Mouse (Mus musculus) liver, embryonic 14.5 days (tissue): ENCODE data around the gene Wbp4. TPM values are rescaled to one million over a fixed set of nuclear protein-coding genes. Genes with fewer than 3 reads are reported as not detected.
A peak's percentile ranks its signal among the peaks of the same experiment; 100 is the strongest.

Experiments
- ATAC-seq: fragments of 200-750 bp; cut with Nextera tagmentation; 2 replicates; pipeline ENCODE4 v1.8.0; 2017; ENCODE audit warnings: moderate number of reproducible peaks, mild to moderate bottlenecking, moderate library complexity; ENCODE audit not compliant: insufficient read depth
- DNase-seq, 3 experiments: peaks; one replicate each; pipeline ENCODE4 v3.0.0-alpha.2; 2012 to 2013; ENCODE audit warnings: low read depth in 3 of 3, low spot score in 3 of 3
- H3K27ac ChIP-seq: fragments of 300-500 bp; sonication (generic); 2 replicates; pipeline ENCODE4 v1.5.1; 2014; ENCODE audit warnings: moderate library complexity, mild to moderate bottlenecking, control low read depth, inconsistent platforms
- H3K27me3 ChIP-seq: fragments of 300-500 bp; sonication (generic); 2 replicates; pipeline ENCODE4 v1.6.1; 2014; ENCODE audit warnings: mild to moderate bottlenecking, low read length, moderate library complexity; ENCODE audit not compliant: control insufficient read depth, insufficient read depth
- H3K36me3 ChIP-seq: fragments of 300-500 bp; sonication (generic); replicated peaks from 2 replicates; pipeline ENCODE4 v1.6.1; 2014; ENCODE audit warnings: low read depth; ENCODE audit not compliant: control insufficient read depth, insufficient read depth
- H3K4me1 ChIP-seq, 2 experiments: fragments of 200-500 bp in 1 of 2; fragments of 300-500 bp in 1 of 2; sonication (generic) in 1 of 2; replicated peaks; 2 replicates each; pipeline ENCODE4 v1.6.1; 2012 to 2014; ENCODE audit warnings: antibody characterized with exemption in 1 of 2, inconsistent platforms in 1 of 2, low read length in 1 of 2; ENCODE audit not compliant: control insufficient read depth in 2 of 2, insufficient read depth in 2 of 2
- H3K4me2 ChIP-seq: fragments of 300-500 bp; sonication (generic); 2 replicates; pipeline ENCODE4 v1.6.1; 2014; ENCODE audit warnings: low read depth, mild to moderate bottlenecking, control low read depth, moderate library complexity
- H3K4me3 ChIP-seq, 2 experiments: fragments of 200-500 bp in 1 of 2; fragments of 300-500 bp in 1 of 2; sonication (generic) in 1 of 2; 2 replicates each; pipeline ENCODE4 v1.5.1; 2012 to 2014; ENCODE audit warnings: low read depth in 2 of 2, low read length in 2 of 2, mild to moderate bottlenecking in 2 of 2, control low read depth in 1 of 2, inconsistent platforms in 1 of 2, moderate library complexity in 1 of 2; ENCODE audit not compliant: insufficient read depth in 1 of 2
- H3K9ac ChIP-seq: fragments of 300-500 bp; sonication (generic); replicated peaks from 2 replicates; pipeline ENCODE4 v1.6.1; 2014; ENCODE audit warnings: mild to moderate bottlenecking, control low read depth, moderate library complexity
- H3K9me3 ChIP-seq: fragments of 300-500 bp; sonication (generic); 2 replicates; pipeline ENCODE4 v1.6.1; 2016; ENCODE audit warnings: low read length, mixed read lengths; ENCODE audit not compliant: control insufficient read depth
- CTCF ChIP-seq: IDR thresholded peaks from 2 replicates; pipeline ENCODE4 v1.5.1; 2016; ENCODE audit warnings: antibody characterized with exemption, low read depth, control low read depth
- EP300 ChIP-seq: IDR thresholded peaks from 2 replicates; pipeline ENCODE4 v1.6.1; 2016; ENCODE audit warnings: antibody characterized with exemption, low read depth
- WGBS: fragments of 180-500 bp; shearing (Covaris S2); extraction: QIAGEN DNeasy Blood & Tissue Kit; methylation state at CpG from one replicate; pipeline ENCODE4 v1.1.7; 2014; ENCODE audit not compliant: insufficient replicate concordance; 5-methylcytosine and 5-hydroxymethylcytosine counted together
- polyA plus RNA-seq, 2 experiments: library from polyadenylated mRNA; depleted of rRNA in 1 of 2; stranded (reverse) in 1 of 2; unstranded in 1 of 2; fragments of >200 nt; fragmentation: Nextera tagmentation in 1 of 2; extraction: Ambion mirVana in 1 of 2; gene quantifications; 2 replicates each; pipeline versions ENCODE4 v1.2.1 to v1.2.3; 2012 to 2014

Wbp4 gene
- polyA plus RNA-seq, 2 experiments: 6.2 to 14.2 TPM

DNA sequence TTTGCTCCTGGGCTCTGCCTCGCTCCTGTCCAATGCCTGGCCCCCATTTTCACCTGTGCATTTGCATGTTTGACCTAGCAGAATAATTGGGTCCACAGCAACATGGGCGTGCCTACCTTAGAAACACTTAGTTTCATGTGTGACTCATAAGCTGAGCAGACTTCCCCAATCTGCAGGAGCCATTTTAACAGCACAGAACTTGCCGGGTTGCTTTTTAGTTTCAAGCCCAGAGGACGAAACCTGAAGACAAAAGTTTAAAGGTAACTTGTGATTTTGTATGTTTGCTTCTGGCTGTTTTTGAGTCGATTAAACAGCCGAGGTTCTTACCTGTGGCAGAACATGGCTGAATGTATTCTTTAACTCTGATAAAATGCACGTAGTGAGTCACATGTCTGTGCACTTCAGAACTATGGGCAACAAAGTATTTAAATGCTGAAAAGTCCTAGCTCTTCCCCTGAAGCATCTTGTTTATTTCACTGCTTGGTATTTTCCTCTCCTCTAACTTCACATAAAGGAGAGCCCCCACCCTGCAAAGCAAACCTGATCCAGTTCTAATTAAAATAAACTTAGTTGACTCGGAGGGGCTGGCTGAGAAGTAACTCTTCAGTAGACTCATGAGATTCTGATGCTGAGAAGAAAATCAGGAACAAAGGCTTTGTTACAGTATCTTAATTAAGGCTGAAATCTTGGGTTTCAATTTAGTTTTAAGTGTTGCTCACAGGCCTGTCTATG is 34.4 kb upstream of the Wbp4 start:
- Histone ChIP-seq H3K36me3 (no peaks in the 10 kb centered on the region), H3K27ac (peak overlapping the region; percentile 71), H3K9ac (peak overlapping the region; percentile 64), H3K9me3 (no peaks in the 10 kb centered on the region), H3K4me3 (peak overlapping the region; percentile 43 to 44), H3K4me2 (peak overlapping the region; percentile 76), H3K4me1 (peaks cover 26 to 41% of the 10 kb centered on the region in 2 experiments), H3K27me3 (no peaks in the 10 kb centered on the region)
- ATAC-seq: peak; percentile 74
- 15% methylated on average over 8 of the region's 8 CpGs for WGBS
- TF ChIP-seq EP300: no peak
- TF ChIP-seq CTCF: no peak
- DNase-seq: peak in 1 of 3 experiments; percentile 65

- peak overlapping the region; percentile 71 for H3K27ac ChIP-seq
- 11% methylated on average over 8 of the region's 8 CpGs for WGBS
- no peaks in the 10 kb centered on the region for H3K27me3 ChIP-seq
- H3K9me3 ChIP-seq: no peaks in the 10 kb centered on the region
- H3K36me3 ChIP-seq: no peaks in the 10 kb centered on the region
- peak overlapping the region; percentile 64 for H3K9ac ChIP-seq
- ATAC-seq (peak; percentile 52; the same call in 1 of the 2 replicates), DNase-seq (no peak)
- TF ChIP-seq CTCF: no peak
- TF ChIP-seq EP300: no peak
- H3K4me2 ChIP-seq: peak overlapping the region; percentile 76
- H3K4me3 ChIP-seq: peak overlapping the region; percentile 43 to 44
- H3K4me1 ChIP-seq: peaks cover 25 to 41% of the 10 kb centered on the region in 2 experiments
Measured at GRCm38 (mm10) chr14:79515100-79515499, 33.8 kb upstream of the Wbp4 start.

DNA sequence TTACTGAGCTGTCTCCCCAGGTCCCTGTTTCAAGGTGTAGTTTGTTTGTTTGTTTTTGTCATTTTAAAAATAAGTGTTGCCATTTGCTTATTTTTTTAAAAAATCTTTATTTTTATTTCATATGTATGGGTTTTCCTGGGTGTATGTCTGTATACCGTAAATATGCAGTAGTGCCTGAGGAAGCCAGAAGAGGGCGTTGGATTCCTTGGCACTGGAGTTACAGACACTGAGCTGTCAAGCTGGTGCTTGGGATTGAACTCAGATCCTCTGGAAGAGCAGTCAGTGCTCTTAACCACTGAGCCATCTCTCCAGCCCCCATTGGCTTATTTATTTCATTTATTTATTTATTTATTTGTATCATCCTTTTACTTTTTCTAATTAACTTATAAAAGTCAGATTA is 32.6 kb upstream of the Wbp4 start:
- ATAC-seq (no peak), DNase-seq (no peak)
- Histone ChIP-seq H3K4me3 (no peak overlapping the region), H3K4me2 (no peak overlapping the region), H3K36me3 (no peaks in the 10 kb centered on the region), H3K27ac (no peak overlapping the region), H3K27me3 (no peaks in the 10 kb centered on the region), H3K9me3 (no peaks in the 10 kb centered on the region), H3K4me1 (peaks cover 18 to 36% of the 10 kb centered on the region in 2 experiments), H3K9ac (no peak overlapping the region)
- TF ChIP-seq CTCF (peak; percentile 61), EP300 (no peak)
- 60% methylated on average over 2 of the region's 2 CpGs for WGBS

GRCm38 (mm10) chr14:79511521-79511920 is 30.2 kb upstream of the Wbp4 start:
- H3K4me3 ChIP-seq: no peak overlapping the region
- no peaks in the 10 kb centered on the region for H3K36me3 ChIP-seq
- H3K27me3 ChIP-seq: no peaks in the 10 kb centered on the region
- H3K27ac ChIP-seq: no peak overlapping the region
- H3K4me2 ChIP-seq: no peak overlapping the region
- DNase-seq: no peak
- H3K9me3 ChIP-seq: no peaks in the 10 kb centered on the region
- H3K9ac ChIP-seq: no peak overlapping the region
- H3K4me1 ChIP-seq: peaks cover 21 to 36% of the 10 kb centered on the region in 2 experiments
- ATAC-seq: no peak
- WGBS: 23% methylated on average over 1 of the region's 1 CpGs
- TF ChIP-seq CTCF: no peak
- TF ChIP-seq EP300: no peak

GRCm38 (mm10) chr14:79508662-79509305 is 27.5 kb upstream of the Wbp4 start:
- Histone ChIP-seq H3K9ac (no peak overlapping the region), H3K4me1 (peaks cover 24 to 42% of the 10 kb centered on the region in 2 experiments), H3K4me3 (no peak overlapping the region), H3K27me3 (no peaks in the 10 kb centered on the region), H3K36me3 (no peaks in the 10 kb centered on the region), H3K9me3 (no peaks in the 10 kb centered on the region), H3K27ac (peak overlapping the region; percentile 4), H3K4me2 (no peak overlapping the region)
- no peak for ATAC-seq
- TF ChIP-seq EP300 (no peak), CTCF (no peak)
- no peak for DNase-seq
- 53% methylated on average over 9 of the region's 9 CpGs for WGBS
